Mouse (Mus musculus): ENCODE results near the gene Ifnl3. TPM values are rescaled to one million over a fixed set of nuclear protein-coding genes. Genes with fewer than 3 reads are reported as not detected.

Gene Ifnl3
- total and polyA plus RNA-seq, 3 experiments = not detected

GRCm38 (mm10) chr7:28567539-28567938 lies 44.9 kb downstream of the Ifnl3 start:
- H3K9ac ChIP-seq (ENCODE audit: control insufficient read depth, low read depth, low read length, poor library complexity, severe bottlenecking) = no peak overlapping the region
- no peaks in the 10 kb centered on the region for H3K27me3 ChIP-seq (ENCODE audit: control insufficient read depth in 1 of 2, insufficient read depth in 2 of 2, low read length in 2 of 2)
- no peaks in the 10 kb centered on the region for H3K79me2 ChIP-seq (ENCODE audit: control insufficient read depth, insufficient read depth, low read length, poor library complexity)
- H3K4me3 ChIP-seq (ENCODE audit: control insufficient read depth in 1 of 2, insufficient read depth in 1 of 2, low read depth in 2 of 2, low read length in 2 of 2) = no peak overlapping the region
- TF ChIP-seq POLR2A (IDR thresholded peaks at IDR 0.05; ENCODE audit: control insufficient read depth in 1 of 2, insufficient read depth in 1 of 2, low read depth in 1 of 2, low read length in 2 of 2, poor library complexity in 1 of 2) = no peak
- TF ChIP-seq ZKSCAN1 (IDR thresholded peaks at IDR 0.05; ENCODE audit: low read depth, low read length) = no peak
- peak in 1 of 2 experiments; percentile 50; a peak in 2 of 4 replicates for TF ChIP-seq EP300 (IDR thresholded peaks at IDR 0.05; ENCODE audit: low read depth in 1 of 2, low read length in 2 of 2)
- TF ChIP-seq MYB (IDR thresholded peaks at IDR 0.05; ENCODE audit: low read depth, low read length) = no peak
- no peak for TF ChIP-seq SMC3 (IDR thresholded peaks at IDR 0.05; ENCODE audit: low read depth, low read length)
- TF ChIP-seq E2F4 (IDR thresholded peaks at IDR 0.05; ENCODE audit: borderline replicate concordance, low read depth, low read length) = no peak
- TF ChIP-seq CHD1 (IDR thresholded peaks at IDR 0.05; ENCODE audit: low read depth, low read length) = no peak
- no peaks in the 10 kb centered on the region; a peak in 1 of 4 replicates for H3K36me3 ChIP-seq (ENCODE audit: control insufficient read depth in 1 of 2, insufficient read depth in 2 of 2, low read length in 2 of 2)
- H3K27ac ChIP-seq (ENCODE audit: control insufficient read depth, low read depth, low read length) = no peak overlapping the region
- H3K4me1 ChIP-seq (ENCODE audit: control insufficient read depth in 1 of 2, insufficient read depth in 2 of 2, low read length in 2 of 2) = peaks cover 0 to 3% of the 10 kb centered on the region in 2 experiments; a peak in 1 of 4 replicates
- no peaks in the 10 kb centered on the region for H3K9me3 ChIP-seq (replicated peaks; ENCODE audit: insufficient read depth, low read length)
- peak; percentile 32 for DNase-seq (ENCODE audit: low read depth, low spot score)

GRCm38 (mm10) chr7:28568253-28568652 lies 45.6 kb downstream of the Ifnl3 start:
- TF ChIP-seq CTCF (IDR thresholded peaks at IDR 0.05 in 2 of 3, conservative IDR thresholded peaks at IDR 0.05 in 1 of 3; ENCODE audit: control insufficient read depth in 1 of 3, insufficient read depth in 1 of 3, low read depth in 2 of 3, low read length in 3 of 3, poor library complexity in 1 of 3, severe bottlenecking in 1 of 3) (peak; percentile 79 to 85 (median 83)), RAD21 (IDR thresholded peaks at IDR 0.05; ENCODE audit: low read depth, low read length) (peak; percentile 48), USF1 (IDR thresholded peaks at IDR 0.05; ENCODE audit: low read depth, low read length) (no peak), SMC3 (IDR thresholded peaks at IDR 0.05; ENCODE audit: low read depth, low read length) (peak; percentile 77), ZC3H11A (IDR thresholded peaks at IDR 0.05; ENCODE audit: low read depth, low read length) (peak; percentile 52)
- Histone ChIP-seq H3K9ac (ENCODE audit: control insufficient read depth, low read depth, low read length, poor library complexity, severe bottlenecking) (no peak overlapping the region), H3K4me1 (ENCODE audit: control insufficient read depth in 1 of 2, insufficient read depth in 2 of 2, low read length in 2 of 2) (peaks cover 0 to 3% of the 10 kb centered on the region in 2 experiments; a peak in 1 of 4 replicates), H3K79me2 (ENCODE audit: control insufficient read depth, insufficient read depth, low read length, poor library complexity) (no peaks in the 10 kb centered on the region), H3K9me3 (replicated peaks; ENCODE audit: insufficient read depth, low read length) (no peaks in the 10 kb centered on the region), H3K4me3 (ENCODE audit: control insufficient read depth in 1 of 2, insufficient read depth in 1 of 2, low read depth in 2 of 2, low read length in 2 of 2) (no peak overlapping the region), H3K27me3 (ENCODE audit: control insufficient read depth in 1 of 2, insufficient read depth in 2 of 2, low read length in 2 of 2) (no peaks in the 10 kb centered on the region), H3K36me3 (ENCODE audit: control insufficient read depth in 1 of 2, insufficient read depth in 2 of 2, low read length in 2 of 2) (no peaks in the 10 kb centered on the region; a peak in 1 of 4 replicates), H3K27ac (ENCODE audit: control insufficient read depth, low read depth, low read length) (no peak overlapping the region)
- DNase-seq (ENCODE audit: low read depth, low spot score) = peak; percentile 65

- no peak for TF ChIP-seq POLR2A (IDR thresholded peaks at IDR 0.05; ENCODE audit: control insufficient read depth in 1 of 2, insufficient read depth in 1 of 2, low read depth in 1 of 2, low read length in 2 of 2, poor library complexity in 1 of 2)
- TF ChIP-seq ZNF384 (IDR thresholded peaks at IDR 0.05; ENCODE audit: low read depth, low read length) = no peak
- no peak for TF ChIP-seq MYB (IDR thresholded peaks at IDR 0.05; ENCODE audit: low read depth, low read length)
- no peak for TF ChIP-seq BHLHE40 (IDR thresholded peaks at IDR 0.05; ENCODE audit: borderline replicate concordance, low read depth, low read length)
- no peak for TF ChIP-seq CHD2 (IDR thresholded peaks at IDR 0.05; ENCODE audit: low read length)
- no peaks in the 10 kb centered on the region; a peak in 1 of 4 replicates for H3K36me3 ChIP-seq (ENCODE audit: control insufficient read depth in 1 of 2, insufficient read depth in 2 of 2, low read length in 2 of 2)
- no peaks in the 10 kb centered on the region for H3K9me3 ChIP-seq (replicated peaks; ENCODE audit: insufficient read depth, low read length)
- H3K79me2 ChIP-seq (ENCODE audit: control insufficient read depth, insufficient read depth, low read length, poor library complexity) = no peaks in the 10 kb centered on the region
- no peak for DNase-seq (ENCODE audit: low read depth, low spot score)
- H3K27ac ChIP-seq (ENCODE audit: control insufficient read depth, low read depth, low read length) = no peak overlapping the region
- H3K9ac ChIP-seq (ENCODE audit: control insufficient read depth, low read depth, low read length, poor library complexity, severe bottlenecking) = no peak overlapping the region
- H3K4me1 ChIP-seq (ENCODE audit: control insufficient read depth in 1 of 2, insufficient read depth in 2 of 2, low read length in 2 of 2) = peaks cover 0 to 3% of the 10 kb centered on the region in 2 experiments; a peak in 1 of 4 replicates
- no peak overlapping the region for H3K4me3 ChIP-seq (ENCODE audit: control insufficient read depth in 1 of 2, insufficient read depth in 1 of 2, low read depth in 2 of 2, low read length in 2 of 2)
- no peaks in the 10 kb centered on the region for H3K27me3 ChIP-seq (ENCODE audit: control insufficient read depth in 1 of 2, insufficient read depth in 2 of 2, low read length in 2 of 2)
These were observed 47.8 kb downstream of the Ifnl3 start for GRCm38 (mm10) chr7:28570291-28570981.

All from MEL (cell line).